Mouse (Mus musculus): ENCODE results near the gene Vsig10. TPM values are rescaled to one million over a fixed set of nuclear protein-coding genes. Genes with fewer than 3 reads are reported as not detected.
"Not testable (repeated sequence)": the region's sequence is repeated elsewhere in the genome, so short reads cannot be mapped to it uniquely, and the experiment has no call there.

Gene Vsig10
- polyA plus RNA-seq, 1 experiment = 2.1 TPM

DNA sequence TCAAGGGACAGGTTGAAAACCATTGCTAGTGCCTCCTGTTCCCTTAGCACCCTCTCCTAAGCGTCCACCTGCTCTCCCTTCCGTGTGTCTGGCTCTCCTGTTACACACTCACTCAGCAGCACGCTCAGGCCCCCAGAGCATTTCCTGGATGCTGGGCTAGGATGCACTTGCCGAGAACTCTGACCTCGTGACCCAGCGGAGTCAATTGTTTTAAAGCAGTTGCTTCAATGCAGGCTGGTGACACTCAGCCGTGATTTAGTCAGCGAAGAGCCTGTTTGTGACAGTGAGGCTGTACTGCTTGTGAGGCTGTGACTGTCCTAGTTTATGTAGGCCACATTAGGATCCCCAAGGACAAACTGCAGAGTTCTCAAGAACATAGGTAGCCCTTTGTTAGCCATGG lies 48.3 kb downstream of the Vsig10 start:
- no peak overlapping the region for H3K4me3 ChIP-seq (ENCODE audit: insufficient read depth, low read length)
- TF ChIP-seq POLR2A (IDR thresholded peaks at IDR 0.05; ENCODE audit: extremely low read depth, insufficient read depth, low read length) (no peak), CTCF (IDR thresholded peaks at IDR 0.05; ENCODE audit: extremely low read depth, insufficient read depth, low read length) (no peak)
- H3K27ac ChIP-seq (ENCODE audit: insufficient read depth, low read length) = no peak overlapping the region
- peaks cover 10% of the 10 kb centered on the region for H3K4me1 ChIP-seq (ENCODE audit: control insufficient read depth, insufficient read depth, low read length)

DNA sequence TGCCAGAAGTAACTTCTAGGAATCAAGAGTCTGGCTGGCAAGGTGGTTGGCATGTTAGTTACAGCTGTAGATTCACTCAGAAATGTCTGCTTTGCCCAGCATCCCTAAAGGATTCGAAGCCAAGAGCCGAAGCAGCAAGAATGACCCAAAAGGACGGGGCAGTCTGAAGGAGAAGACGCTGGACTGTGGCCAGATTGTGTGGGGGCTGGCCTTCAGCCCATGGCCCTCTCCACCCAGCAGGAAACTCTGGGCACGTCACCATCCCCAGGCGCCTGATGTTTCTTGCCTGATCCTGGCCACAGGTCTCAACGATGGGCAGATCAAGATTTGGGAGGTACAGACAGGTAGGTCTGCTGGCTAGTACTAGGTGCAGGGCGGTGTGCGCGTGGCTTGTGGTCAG lies 51.7 kb downstream of the Vsig10 start:
- H3K4me1 ChIP-seq (ENCODE audit: control insufficient read depth, insufficient read depth, low read length) = peaks cover 10% of the 10 kb centered on the region
- TF ChIP-seq CTCF (IDR thresholded peaks at IDR 0.05; ENCODE audit: extremely low read depth, insufficient read depth, low read length) (no peak), POLR2A (IDR thresholded peaks at IDR 0.05; ENCODE audit: extremely low read depth, insufficient read depth, low read length) (no peak)
- H3K27ac ChIP-seq (ENCODE audit: insufficient read depth, low read length) = no peak overlapping the region
- H3K4me3 ChIP-seq (ENCODE audit: insufficient read depth, low read length) = no peak overlapping the region

- Histone ChIP-seq H3K4me1 (ENCODE audit: control insufficient read depth, insufficient read depth, low read length) (peaks cover 16% of the 10 kb centered on the region), H3K4me3 (ENCODE audit: insufficient read depth, low read length) (no peak overlapping the region), H3K27ac (ENCODE audit: insufficient read depth, low read length) (no peak overlapping the region)
- TF ChIP-seq CTCF (IDR thresholded peaks at IDR 0.05; ENCODE audit: extremely low read depth, insufficient read depth, low read length) (no peak), POLR2A (IDR thresholded peaks at IDR 0.05; ENCODE audit: extremely low read depth, insufficient read depth, low read length) (no peak)
Measured at GRCm38 (mm10) chr5:117373418-117373817, 54.5 kb downstream of the Vsig10 start.

- Histone ChIP-seq H3K27ac (ENCODE audit: insufficient read depth, low read length) (peak overlapping the region; percentile 56; the same call in 1 of the 2 replicates), H3K4me3 (ENCODE audit: insufficient read depth, low read length) (no peak overlapping the region), H3K4me1 (ENCODE audit: control insufficient read depth, insufficient read depth, low read length) (peaks cover 16% of the 10 kb centered on the region)
- TF ChIP-seq POLR2A (IDR thresholded peaks at IDR 0.05; ENCODE audit: extremely low read depth, insufficient read depth, low read length) = no peak
- no peak for TF ChIP-seq CTCF (IDR thresholded peaks at IDR 0.05; ENCODE audit: extremely low read depth, insufficient read depth, low read length)
Measured at GRCm38 (mm10) chr5:117374372-117375049, 55.6 kb downstream of the Vsig10 start.

DNA sequence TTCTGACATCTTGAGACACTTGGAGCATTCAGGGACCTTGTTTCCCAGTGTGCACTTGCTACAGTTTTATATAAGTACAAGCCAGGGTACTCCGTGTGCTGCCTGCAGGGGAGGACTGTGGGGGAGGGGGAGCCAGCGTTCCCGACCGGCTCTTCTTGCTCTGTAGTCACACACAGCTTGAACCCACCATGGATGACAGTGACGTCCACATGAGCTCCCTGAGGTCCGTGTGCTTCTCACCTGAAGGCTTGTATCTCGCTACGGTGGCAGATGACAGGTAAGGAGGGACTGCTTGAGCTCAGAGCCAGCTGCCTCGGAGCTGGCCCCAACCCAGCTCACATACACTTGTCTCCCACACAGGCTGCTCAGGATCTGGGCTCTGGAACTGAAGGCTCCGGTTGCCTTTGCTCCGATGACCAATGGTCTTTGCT lies 57.5 kb downstream of the Vsig10 start:
- Histone ChIP-seq H3K4me1 (ENCODE audit: control insufficient read depth, insufficient read depth, low read length) (peaks cover 16% of the 10 kb centered on the region), H3K27ac (ENCODE audit: insufficient read depth, low read length) (peak overlapping the region; percentile 56; the same call in 1 of the 2 replicates), H3K4me3 (ENCODE audit: insufficient read depth, low read length) (no peak overlapping the region)
- TF ChIP-seq POLR2A (IDR thresholded peaks at IDR 0.05; ENCODE audit: extremely low read depth, insufficient read depth, low read length) (0 out of 2 replicates have a peak, but pooled peaks have one; percentile 31), CTCF (IDR thresholded peaks at IDR 0.05; ENCODE audit: extremely low read depth, insufficient read depth, low read length) (no peak)

DNA sequence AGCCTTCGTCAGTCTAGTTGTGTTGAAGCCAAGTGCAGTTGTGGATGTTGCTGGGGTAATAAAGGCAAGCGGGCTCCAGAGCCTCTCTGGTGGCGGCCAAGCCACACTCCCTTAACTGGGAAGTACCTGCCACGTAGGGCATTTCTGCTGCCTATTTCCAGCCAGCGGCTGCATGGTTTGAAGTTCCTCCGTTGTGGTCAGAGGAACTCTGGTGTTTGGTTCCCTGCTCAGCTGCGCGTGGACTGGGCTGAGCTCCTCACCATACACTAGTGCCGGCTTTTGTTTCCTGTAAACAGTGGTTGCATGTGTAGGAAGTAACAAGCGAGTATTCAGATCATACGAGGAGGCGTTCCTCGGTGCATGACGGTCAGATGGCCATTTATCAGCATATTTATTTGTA lies 58.8 kb downstream of the Vsig10 start:
- H3K4me1 ChIP-seq (ENCODE audit: control insufficient read depth, insufficient read depth, low read length) = peaks cover 16% of the 10 kb centered on the region
- H3K4me3 ChIP-seq (ENCODE audit: insufficient read depth, low read length); H3K27ac ChIP-seq (ENCODE audit: insufficient read depth, low read length): not testable (repeated sequence)

DNA sequence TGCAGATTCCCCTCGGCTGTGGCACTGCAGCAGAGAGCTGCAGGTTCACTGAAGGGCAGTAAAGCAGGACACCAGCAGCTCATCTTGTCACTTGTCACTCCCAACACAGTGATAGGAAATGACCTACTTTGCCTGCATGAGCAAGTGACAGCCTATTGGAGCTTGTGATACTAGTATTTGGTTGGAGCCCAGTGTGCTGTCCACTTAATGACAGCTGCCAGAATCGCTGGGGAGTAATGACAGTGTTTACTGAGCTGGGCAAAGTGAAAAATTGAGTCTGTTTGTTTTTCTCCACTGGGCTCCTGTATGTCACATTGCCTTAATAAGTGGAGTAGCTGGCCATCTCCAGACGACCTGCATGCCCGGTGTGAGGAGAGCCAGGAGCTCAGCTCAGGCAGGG lies 61.3 kb downstream of the Vsig10 start:
- TF ChIP-seq POLR2A (IDR thresholded peaks at IDR 0.05; ENCODE audit: extremely low read depth, insufficient read depth, low read length) (no peak), CTCF (IDR thresholded peaks at IDR 0.05; ENCODE audit: extremely low read depth, insufficient read depth, low read length) (no peak)
- Histone ChIP-seq H3K4me3 (ENCODE audit: insufficient read depth, low read length) (no peak overlapping the region), H3K4me1 (ENCODE audit: control insufficient read depth, insufficient read depth, low read length) (peaks cover 9% of the 10 kb centered on the region), H3K27ac (ENCODE audit: insufficient read depth, low read length) (no peak overlapping the region)

- H3K4me1 ChIP-seq (ENCODE audit: control insufficient read depth, insufficient read depth, low read length) = peaks cover under 1% of the 10 kb centered on the region; the same call in 1 of the 2 replicates
- H3K4me3 ChIP-seq (ENCODE audit: insufficient read depth, low read length) = no peak overlapping the region
- no peak for TF ChIP-seq POLR2A (IDR thresholded peaks at IDR 0.05; ENCODE audit: extremely low read depth, insufficient read depth, low read length)
- no peak for TF ChIP-seq CTCF (IDR thresholded peaks at IDR 0.05; ENCODE audit: extremely low read depth, insufficient read depth, low read length)
- no peak overlapping the region for H3K27ac ChIP-seq (ENCODE audit: insufficient read depth, low read length)
Measured at GRCm38 (mm10) chr5:117381785-117382184, 62.9 kb downstream of the Vsig10 start.

GRCm38 (mm10) chr5:117383198-117383597 lies 64.3 kb downstream of the Vsig10 start:
- Histone ChIP-seq H3K4me1 (ENCODE audit: control insufficient read depth, insufficient read depth, low read length) (no peaks in the 10 kb centered on the region; the same call in 1 of the 2 replicates), H3K27ac (ENCODE audit: insufficient read depth, low read length) (no peak overlapping the region), H3K4me3 (ENCODE audit: insufficient read depth, low read length) (no peak overlapping the region)
- TF ChIP-seq POLR2A (IDR thresholded peaks at IDR 0.05; ENCODE audit: extremely low read depth, insufficient read depth, low read length) (no peak), CTCF (IDR thresholded peaks at IDR 0.05; ENCODE audit: extremely low read depth, insufficient read depth, low read length) (no peak)

DNA sequence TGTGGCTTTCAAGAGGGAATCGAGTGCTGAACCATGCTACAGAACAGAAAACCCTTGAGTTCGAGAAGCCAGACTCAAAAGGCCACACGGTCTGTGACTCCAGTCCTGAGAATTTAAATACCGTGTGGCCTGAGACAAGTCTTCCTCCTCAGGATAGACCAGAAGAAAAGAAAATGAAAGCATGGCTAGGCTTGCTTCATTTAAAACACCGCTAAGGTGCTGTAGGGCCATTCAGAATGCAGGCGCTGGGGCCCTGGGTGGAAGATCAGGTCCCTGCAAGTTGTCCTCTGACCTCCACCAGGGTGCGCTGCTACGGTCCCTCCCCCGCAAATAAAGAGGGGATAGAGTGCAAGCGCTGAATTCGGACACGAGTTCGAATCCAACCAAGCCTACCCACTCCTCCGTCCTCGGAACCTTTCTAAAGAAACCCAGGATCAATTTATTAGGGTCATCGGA lies 69.4 kb downstream of the Vsig10 start:
- Histone ChIP-seq H3K4me3 (ENCODE audit: insufficient read depth, low read length) (peak overlapping the region; percentile 32), H3K27ac (ENCODE audit: insufficient read depth, low read length) (no peak overlapping the region), H3K4me1 (ENCODE audit: control insufficient read depth, insufficient read depth, low read length) (no peaks in the 10 kb centered on the region)
- TF ChIP-seq CTCF (IDR thresholded peaks at IDR 0.05; ENCODE audit: extremely low read depth, insufficient read depth, low read length) = 0 out of 2 replicates have a peak, but pooled peaks have one; percentile 8
- TF ChIP-seq POLR2A (IDR thresholded peaks at IDR 0.05; ENCODE audit: extremely low read depth, insufficient read depth, low read length) = no peak

Measured in cortical plate, adult 2 months (tissue).